Mouse (Mus musculus) ES-Bruce4 (cell line): ENCODE measurements at regions not wholly inside any gene's neighbourhood (a gene's known extent, or its start where the extent isn't known, plus 50 kb on each side); places are given as distances from the start of the nearest gene placed in this dataset.

ENCODE experiments used
- CTCF ChIP-seq: IDR thresholded peaks from one replicate; pipeline ENCODE4 v1.8.1; 2011; ENCODE audit warnings: low read depth, low read length
- EP300 ChIP-seq: IDR thresholded peaks from 2 replicates; pipeline ENCODE4 v1.6.1; 2011; ENCODE audit warnings: low read depth, low read length; ENCODE audit not compliant: insufficient read depth
- POLR2A ChIP-seq: IDR thresholded peaks from one replicate; pipeline ENCODE4 v1.8.1; 2011; ENCODE audit warnings: low read length; ENCODE audit not compliant: insufficient read depth

DNA sequence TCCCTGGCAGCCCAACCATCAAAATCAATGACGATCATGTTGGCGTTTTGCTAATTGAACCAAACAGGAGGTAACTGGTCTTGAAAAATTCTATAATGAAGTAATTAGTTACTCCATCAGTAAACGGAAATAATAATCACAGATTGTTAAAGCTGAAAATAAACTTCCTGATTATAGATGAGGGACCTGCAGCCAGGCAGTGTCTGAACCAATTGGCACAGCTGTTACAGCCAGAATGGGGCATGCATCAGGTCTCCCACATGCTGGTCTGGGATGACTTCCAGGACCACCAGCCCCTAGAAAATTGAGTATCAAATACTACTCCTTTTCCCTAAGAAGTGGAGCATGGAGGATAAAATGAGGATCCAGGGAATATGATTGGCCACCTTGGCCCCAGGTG is 326.8 kb upstream of the Cpeb2 start:
- TF ChIP-seq POLR2A (no peak), EP300 (no peak), CTCF (no peak)
